Mouse (Mus musculus) frontal cortex, postnatal 25 days (tissue): ENCODE measurements around the gene Qrsl1.
"Not testable (repeated sequence)": the region's sequence is repeated elsewhere in the genome, so short reads cannot be mapped to it uniquely, and the experiment has no call there.

Experiments
- DNase-seq, 2 experiments: peaks; one replicate each; pipeline ENCODE4 v3.0.0; 2022; ENCODE audit warnings: low spot score in 2 of 2

Qrsl1 gene

DNA sequence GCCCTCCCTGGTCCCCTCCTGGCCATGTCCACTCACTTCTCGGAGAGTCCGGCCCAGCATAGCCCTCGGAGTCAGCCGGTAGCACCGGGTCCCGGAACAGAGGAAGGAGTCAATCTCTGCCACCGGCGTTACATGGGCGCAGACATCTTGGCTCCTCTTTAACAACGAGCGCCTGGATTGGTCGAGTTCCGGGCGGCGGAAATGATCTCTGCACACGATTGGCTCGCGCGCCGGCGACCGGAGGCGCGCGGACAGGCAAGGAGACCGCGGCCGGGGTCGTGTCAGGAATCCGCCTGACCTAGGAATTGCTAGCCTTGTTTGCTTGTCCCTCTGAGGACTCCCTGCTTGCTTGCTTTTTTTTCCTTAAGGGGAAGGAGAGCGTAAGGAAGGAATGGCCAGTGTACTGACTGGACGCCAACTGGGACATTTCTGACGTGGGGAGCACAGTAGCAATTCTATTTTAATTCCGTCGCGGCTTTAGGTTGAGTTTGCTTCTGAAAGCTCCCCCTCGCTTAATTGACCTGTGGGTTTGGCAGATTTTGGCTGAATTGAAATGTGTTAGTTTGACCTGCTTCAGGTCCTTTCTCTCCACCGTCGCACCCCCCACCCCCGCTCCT lies at the start of gene Qrsl1, which contains the start of gene Rtn4ip1:
Gene Qrsl1 (minus strand): TSS at position 168 of the 617 bp plus-strand sequence.
Gene Rtn4ip1 (plus strand): TSS at position 230 of the 617 bp plus-strand sequence.
- DNase-seq = peak; percentile 93

DNA sequence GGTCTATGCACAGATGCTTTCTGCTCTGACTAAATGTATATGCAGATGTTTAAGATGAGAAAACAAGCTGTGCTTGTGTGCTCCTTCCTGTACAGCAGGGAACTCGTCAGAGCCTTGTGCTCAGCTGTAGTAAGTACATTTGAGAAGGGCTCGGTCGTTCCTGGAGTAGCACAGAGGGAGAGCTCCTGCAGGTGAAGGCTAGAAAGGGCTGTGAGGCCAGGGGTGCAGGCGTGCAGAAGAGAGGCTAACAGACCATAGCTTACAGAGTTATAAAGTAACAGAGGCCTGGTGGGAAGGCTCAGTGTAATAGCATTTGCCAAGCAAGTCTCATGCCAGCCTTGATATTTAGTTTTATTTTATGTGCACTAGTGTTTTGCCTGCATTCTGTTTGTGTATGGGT lies 43.9 kb upstream of the Qrsl1 start:
- no peak for DNase-seq

DNA sequence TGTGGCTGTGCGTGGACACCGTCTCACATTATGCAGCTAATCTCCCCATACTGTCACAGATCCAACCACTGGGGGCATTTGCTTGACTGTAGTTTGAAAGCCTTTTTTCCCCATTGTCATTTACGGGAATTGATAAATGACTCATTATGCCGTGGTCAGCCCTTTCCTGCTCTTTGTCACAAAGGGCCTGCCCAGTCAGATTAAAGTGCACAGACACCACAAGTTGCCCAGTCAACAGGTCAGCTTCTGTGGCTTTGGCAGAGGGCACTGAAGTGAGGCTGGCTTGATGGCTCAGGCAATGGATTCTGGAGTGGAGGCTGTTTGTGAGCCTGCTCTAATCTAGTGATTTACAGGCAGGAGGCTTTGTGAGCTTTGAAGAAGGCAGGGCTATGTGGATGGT lies 42.2 kb upstream of the Qrsl1 start:
- no peak for DNase-seq

DNA sequence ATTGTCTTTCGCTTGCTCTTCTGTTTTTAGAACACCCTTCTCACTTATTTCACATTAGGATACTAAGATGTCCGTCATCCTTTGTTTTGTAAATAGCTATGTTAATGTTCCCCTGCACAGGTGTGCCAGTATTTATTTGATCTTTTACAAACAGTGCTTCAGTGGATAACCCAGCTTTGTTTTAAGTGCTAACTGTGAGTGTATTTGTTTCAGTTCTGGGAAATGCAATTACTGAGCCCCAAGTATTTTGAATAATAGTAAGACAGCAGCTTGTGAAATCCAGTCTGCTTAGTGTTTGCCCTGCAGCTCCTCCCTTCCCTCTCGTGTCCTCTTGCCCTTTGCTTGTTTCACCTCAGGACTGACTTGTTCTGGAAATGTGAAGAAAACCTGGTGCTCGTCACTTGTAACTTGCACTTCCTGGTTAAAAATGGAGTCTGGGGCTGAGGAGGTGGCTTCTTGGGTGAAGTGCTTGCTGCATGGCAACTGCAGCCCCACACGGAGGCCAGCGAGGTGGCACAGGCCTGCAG lies 37.7 kb upstream of the Qrsl1 start:
- no peak for DNase-seq

DNA sequence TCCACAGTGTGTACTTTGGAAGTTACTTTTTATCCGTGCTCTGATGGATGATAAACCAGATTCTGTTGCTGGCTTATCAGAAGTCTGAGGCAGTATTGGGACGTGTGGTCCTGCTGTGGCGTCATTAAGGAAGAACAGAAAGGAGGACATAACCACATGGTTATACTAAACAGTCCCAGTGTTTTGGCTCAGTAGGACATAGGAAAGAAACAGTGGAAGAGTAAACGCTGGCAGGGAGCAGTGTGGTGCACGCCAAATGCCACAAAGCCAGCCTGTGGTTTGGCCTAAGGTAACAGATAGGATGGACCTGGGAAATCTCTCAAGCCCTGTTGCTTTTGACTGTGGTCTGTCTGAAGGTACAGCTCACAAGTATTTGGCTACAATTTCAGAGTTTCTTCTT lies 27.1 kb upstream of the Qrsl1 start:
- DNase-seq = no peak

DNA sequence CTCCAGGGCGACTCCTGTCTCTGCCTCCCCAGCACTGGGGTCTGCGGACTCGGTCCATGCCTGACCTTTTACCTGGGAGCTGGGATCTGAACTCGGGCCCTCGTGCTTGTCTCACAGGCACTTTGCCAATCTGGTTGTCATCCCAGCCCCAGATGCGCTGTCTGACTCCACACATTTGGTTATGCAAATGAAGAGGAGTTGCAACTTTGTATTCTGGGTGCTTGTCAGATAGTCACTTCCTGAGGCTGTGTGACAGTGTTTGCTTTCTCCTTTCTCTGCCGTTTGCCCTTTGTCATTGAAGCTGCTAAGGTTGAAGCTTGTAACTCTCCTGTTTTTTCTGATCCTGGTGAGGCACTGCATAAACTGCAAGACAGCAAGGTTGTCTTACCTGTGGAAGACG lies 26.2 kb upstream of the Qrsl1 start:
- no peak for DNase-seq

DNA sequence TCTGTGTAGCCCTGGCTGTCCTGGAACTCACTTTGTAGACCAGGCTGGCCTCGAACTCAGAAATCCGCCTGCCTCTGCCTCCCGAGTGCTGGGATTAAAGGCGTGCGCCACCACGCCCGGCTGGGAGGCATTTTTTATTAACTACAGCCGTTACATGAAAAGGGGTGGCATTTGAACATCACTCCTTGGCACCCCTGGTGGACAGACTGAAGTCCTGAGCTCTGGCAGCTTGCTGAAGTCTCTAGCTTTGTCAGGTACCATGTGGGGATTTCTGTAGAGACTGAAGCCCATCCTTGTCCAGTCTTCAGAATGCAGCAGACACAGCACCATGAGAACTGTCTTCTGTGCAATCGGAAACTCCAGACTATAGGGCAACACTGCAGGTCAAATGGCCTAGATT lies 24.2 kb upstream of the Qrsl1 start:
- DNase-seq = not testable (repeated sequence)

DNA sequence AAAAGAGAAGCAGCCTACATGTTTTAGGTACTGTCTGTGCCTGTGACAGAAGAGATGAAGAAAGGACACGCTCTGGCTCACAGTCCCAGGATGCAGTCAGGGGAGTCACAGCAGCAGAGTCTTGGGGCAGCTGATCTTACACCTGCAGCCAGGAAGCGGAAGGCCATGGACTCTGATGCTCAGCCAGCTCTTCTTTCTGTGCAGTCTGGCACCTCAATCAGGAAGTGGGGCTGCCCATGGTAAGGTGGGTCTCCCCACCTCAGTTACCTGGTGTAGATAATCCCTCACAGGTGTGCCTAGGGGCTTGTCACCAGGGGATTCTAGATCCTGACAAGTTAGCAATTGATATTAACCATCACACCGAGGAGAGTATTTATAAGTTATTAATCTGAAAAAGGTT lies 21.6 kb upstream of the Qrsl1 start:
- no peak for DNase-seq

DNA sequence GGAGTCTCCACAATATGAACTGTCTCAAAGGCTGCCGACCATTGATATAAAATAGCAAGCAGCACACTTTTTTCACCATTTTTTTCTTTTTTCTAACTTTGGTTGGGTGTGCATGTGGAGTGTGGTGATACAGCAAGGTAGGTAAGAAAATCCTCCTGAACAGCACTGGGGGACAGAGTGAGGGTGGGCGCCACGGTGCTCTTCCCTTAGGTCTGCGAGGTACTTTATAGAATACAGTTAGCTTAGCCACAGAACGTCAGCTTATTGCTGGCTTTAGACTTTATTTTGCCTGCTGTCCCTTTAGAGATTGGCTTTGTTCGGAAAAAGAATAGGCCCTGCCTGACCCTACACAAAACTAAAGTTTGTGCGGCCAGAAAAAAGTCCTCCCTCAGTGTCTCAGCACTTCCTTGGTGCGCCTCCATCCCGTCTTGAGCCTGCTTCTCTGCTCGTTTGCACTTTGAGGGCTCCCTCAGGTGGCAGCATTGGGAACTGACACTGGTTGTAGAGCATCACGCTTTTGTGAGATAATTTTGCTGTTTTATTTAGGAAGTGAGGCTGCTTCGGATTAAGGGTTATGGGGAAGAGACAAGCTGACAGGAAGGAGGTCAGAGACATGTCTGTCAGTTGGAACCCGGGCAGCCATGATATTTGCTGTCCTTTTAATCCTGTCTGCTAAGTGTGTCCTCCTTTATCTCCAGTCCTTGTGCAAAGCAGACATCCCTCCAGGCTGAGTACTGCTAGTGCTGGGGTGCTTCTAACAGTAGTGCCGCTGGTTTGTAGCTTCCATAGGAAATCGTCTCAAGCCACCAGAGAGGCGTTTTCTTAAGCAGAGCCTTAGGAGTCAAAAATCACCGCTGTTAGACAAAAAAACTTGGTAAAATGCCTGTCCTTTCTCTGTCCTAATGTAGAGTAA lies 17.4 kb upstream of the Qrsl1 start:
- DNase-seq = peak; percentile 76 to 78

DNA sequence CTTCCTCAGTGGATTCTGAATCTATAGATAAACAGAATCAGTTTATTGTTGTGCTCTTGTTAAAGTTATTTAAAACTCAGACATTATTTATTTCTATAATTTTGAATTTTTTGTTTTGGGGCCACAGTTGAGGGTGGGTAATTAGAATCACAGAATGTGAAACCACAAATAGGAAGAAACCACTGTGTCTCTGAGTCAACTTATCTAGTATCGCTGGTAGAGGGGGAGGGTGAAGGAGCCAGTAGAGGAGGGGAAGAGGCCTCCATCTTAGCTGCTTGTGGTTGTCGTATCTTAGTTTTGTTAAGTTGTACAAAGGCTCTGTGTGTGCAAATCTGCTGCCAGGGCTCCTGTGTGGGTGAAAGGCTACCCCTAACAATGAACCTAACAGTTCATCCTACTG lies 15.2 kb upstream of the Qrsl1 start:
- DNase-seq = no peak

DNA sequence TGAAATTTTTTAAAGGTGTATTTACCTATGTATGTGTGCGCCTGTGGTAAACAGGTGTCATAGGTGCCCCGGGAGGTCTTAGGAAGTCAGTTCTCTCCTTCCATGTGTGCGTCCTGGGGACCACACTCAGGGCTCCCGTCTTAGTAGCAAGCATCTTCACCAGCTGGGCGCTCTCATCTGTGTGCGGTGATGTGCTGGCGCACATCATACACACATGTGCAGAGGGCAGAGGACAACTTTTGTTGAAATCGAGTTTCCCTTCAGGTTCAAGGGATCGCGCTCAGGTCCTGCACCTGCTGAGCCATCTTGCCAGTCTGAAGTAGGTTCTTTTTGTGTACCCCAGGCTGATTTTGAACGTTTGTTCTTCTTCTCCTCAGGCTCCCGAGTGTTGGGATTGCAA lies 14.6 kb upstream of the Qrsl1 start:
- DNase-seq = no peak

DNA sequence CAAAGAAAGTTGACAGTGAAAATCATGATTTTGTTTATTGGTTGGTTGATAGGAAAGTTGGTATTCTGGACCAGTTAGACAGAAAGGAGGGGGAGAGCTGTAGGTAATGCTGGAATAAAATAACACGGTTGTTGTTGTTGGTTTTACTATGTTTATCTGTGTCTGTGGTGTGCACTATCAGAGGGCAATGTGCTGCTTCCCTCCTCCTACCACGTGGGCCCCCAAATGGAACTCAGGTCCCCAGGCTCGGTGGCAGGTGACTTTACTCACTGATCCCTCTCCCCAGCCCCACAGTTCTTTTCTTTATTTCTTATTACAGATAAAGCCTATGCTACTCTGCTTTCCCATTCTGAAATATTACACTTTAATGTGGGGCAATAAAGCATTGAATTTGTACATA lies 10.7 kb upstream of the Qrsl1 start:
- DNase-seq = no peak

DNA sequence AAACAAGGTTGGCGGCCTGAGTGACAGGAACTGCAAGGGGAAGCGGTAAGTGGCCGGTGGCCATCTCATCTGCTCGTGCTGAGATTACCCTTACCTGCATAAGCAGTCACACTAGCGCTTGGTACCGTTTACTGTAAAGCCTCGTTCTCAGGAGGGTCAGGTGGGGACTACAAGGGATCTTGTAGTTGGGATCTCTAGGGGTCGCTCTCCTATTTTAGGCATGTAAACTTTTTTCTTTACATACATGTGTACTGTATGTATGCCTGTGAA lies 9.3 kb upstream of the Qrsl1 start:
- DNase-seq = no peak

DNA sequence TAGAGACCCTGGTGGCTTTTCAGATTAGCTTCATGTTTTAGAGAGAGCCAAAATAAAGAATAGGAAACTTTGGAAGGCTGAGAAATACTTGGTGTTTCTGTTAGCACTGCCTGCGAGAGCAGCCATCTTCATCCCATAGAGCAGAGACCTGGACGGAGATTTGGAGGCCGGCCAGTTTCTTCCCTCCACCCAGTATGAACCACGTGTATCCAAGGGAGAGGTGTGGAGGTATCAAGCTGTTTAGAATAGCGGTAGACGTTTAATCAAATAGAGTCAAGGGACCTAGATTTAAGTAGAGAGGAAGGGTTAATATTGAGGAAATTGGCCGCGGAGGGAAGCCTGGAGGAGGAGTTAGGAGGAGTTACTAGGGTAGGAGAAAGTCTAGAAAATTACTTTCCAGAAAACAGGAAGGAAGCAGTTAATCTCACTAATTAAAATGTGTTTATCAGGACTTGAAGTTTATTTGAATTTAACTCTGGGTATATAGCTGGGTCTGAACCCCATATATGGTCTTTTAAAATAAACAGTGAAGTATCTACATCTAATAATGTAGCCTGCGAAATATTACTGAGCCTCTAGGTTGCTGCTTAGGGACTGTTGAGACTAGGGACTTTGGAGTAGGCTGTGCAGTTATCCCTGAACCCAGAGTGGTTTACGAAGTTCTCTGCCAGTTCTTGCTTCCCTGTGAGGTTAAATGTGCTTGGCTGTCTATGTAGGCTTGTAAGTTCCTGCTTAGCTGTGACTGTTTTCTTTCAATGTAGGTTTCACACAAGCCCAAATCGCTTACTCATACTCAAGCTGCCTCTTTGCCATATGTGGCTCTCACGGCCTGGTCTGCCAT lies 8.7 kb upstream of the Qrsl1 start:
- no peak for DNase-seq

DNA sequence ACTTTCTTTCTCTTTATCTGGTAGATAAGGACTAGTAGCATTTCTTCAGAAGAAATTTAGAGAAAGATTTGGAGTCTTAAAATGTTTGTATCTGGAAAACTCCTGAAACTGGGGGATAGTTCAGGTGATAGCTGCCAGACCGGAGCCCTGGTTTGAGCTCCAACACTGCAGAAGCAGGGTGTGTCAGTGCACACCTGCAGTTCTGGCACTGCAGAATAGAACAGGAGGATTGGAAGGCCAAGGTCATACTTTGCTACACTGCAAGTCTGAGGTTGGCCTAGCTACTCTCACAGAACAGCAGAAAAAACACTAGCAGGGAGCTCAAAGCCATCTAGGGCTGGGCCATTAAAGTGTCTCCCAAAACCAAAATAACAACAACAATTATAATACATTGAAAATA lies 3.0 kb upstream of the Qrsl1 start:
- DNase-seq = no peak

DNA sequence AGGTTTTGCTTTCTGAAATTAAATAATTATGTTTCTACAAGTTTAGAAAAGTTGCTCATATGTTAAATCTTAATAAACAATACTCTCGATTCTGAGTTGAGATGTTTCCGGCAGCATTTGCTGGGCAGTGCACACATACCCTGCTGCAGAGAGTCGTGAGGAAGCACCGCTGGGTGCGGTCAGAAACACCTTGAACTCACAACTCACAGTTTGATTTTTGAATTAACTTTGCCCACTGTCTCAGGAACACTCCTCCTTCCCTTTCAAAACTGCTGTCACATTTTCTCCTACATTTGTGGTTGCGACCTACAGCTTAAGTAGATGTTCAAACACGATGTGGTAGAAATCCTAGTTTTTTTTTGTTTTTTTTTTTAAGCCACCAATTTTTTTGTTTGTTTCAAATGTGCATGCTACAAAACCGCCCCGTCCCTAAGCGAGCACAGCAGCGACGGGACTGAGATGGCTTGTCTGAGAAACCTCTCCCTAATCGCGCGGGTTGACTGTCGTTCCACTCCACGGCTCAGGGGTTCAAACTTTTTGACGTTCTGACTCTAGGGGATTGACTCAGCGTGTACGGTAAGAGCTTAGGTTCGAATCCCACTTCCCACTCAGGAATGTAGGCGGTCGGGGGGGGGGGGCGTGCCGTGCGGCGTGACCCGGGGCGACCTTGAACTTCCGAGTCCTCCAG lies 518 bp downstream of the Qrsl1 start:
- DNase-seq = no peak

DNA sequence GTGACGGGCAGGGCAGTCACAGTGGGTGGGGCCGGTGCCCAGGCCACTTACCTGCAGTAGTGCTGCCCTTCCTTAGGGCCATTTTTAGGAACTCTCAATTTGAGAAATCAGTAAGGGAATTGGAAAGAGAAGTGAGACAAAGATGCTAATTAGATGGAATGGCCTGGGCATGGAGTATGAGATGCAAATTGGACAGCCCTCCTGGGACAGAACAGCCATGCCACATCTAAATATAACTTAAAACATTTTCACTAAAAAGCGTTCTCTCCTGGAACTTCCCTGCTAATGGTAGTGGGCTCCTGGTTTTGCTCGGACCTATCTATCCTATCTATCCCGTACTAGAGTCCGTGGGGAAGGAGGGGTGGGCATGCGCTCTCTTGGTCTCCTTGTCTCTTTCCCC lies 3.3 kb downstream of the Qrsl1 start:
- DNase-seq = no peak

DNA sequence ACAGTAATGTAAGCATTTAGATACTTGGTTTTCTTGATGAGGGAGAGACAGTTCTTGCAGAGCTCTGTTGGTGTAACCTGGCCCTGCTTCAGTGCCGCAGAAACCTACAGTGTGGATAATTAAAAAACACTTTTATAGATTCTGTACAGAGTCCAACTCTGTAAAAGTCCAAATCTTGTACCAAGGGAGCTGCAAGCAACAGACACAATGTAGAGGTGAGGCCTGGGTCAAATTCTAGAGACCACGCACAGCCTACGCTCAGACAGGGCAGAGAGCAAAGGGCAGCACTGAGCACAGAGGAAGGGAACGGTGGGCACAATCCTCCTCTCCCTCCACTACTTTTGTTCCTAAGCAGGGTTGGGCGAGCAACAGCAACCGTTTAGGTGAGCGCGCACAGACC lies 5.5 kb downstream of the Qrsl1 start:
- DNase-seq = no peak

DNA sequence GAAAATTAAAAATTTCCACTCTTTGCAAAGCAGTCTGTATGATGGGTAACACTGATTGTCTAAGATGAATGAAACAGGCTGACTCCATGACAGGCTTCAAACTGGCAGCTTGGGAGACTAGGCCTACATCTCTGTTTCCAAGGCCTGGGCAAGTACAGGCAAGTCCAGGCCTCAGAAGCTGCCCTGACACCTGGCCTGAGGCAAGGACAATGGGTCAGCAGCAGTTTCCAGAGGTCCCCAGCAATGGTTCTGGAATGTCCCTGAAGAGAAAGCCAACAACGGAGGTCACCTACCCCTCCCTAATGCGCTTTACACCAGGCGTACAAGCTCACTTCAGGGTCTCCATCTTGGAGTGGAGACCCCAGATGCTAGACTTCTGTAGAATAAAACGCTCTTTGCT lies 8.6 kb downstream of the Qrsl1 start:
- no peak for DNase-seq

DNA sequence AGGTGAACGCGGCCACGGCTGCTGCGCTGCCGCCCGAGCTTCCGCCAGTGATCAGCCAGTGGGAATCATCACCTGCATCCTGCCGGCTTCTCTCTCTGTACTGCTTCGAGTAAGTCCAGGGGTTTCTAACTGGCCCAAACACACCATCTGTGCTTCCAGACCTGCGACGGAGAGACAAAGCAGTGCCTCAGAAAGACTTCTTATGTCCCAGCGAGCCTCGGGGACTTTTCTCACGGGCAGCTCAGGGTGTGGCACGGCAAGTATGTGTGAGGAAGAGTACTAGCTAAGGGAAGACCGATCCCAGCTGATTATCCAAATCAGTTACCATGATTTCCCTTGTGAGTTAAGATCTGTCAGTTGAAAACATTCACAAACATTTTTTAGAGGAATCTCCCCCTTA lies 12.6 kb downstream of the Qrsl1 start:
- DNase-seq = no peak

DNA sequence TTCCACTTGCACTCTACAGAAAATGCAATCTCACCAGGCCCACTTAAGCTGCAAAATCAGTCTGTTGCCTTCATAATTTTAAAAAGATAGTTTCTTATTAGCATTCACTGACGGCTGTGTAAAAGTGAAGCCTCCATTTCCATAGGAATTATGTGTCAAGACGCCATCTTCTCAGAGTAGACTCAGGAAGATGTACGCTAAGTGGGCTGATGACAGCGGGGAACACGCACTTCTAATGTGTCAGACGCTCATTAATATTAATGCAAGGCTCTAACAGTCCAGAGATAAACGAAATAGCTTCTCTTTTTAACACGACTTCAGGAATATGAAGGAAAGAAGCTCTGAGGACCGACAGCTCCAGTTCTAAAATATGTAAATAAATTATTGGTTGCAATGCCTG lies 13.9 kb downstream of the Qrsl1 start:
- no peak for DNase-seq

DNA sequence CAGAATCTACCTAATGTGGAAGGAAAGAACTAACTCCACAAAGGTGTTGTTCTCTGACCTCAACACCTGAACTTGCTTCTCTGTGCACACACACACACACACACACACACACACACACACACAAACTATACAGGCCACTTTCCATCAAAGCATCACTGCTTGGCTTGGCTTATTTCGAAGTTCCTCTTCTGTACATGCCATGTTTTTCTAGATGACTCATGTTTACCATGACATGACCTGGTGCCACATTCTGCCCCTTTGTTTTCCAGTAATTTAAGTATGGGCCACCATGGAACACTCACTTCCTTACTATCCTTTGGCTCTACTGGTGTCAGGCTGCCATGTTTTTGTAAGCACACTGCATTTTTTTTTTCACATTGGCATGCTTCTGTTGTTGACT lies 30.1 kb downstream of the Qrsl1 start:
- DNase-seq = no peak
